Mouse (Mus musculus) ovary, postnatal 10 days (tissue): ENCODE measurements around the gene Gpr142.

Experiments
- DNase-seq: peaks from one replicate; pipeline ENCODE4 v3.0.0; 2022; ENCODE audit warnings: low spot score

Gene Gpr142

GRCm38 (mm10) chr11:114844464-114845220, 45.9 kb downstream of the Gpr142 start:
- DNase-seq, result no peak

GRCm38 (mm10) chr11:114846336-114846735, 47.6 kb downstream of the Gpr142 start:
- no peak for DNase-seq

DNA sequence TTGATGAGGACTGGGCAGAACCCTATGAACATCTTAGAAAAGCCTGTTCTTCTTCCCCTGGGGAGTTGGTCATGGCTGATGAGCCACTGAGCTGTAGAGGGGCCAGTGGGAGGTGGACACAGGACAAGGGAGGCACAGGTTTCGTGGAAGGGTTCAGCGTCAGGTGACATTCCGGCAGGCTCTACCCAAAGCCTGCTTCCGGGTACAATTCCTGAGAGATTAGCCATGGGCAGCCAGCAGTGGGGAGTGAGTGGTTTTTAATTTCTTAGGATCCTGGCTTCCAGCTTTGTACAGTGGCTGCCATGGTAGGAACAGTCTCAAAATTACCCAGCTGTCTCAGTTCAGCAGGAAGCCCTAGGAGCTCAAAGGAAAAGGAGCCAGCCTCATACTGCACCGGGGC, 48.3 kb downstream of the Gpr142 start:
- no peak for DNase-seq

- DNase-seq, result no peak
These were observed 50.8 kb downstream of the Gpr142 start for GRCm38 (mm10) chr11:114849572-114849971.

- DNase-seq, result no peak
These were observed 51.3 kb downstream of the Gpr142 start for GRCm38 (mm10) chr11:114850066-114850451.

DNA sequence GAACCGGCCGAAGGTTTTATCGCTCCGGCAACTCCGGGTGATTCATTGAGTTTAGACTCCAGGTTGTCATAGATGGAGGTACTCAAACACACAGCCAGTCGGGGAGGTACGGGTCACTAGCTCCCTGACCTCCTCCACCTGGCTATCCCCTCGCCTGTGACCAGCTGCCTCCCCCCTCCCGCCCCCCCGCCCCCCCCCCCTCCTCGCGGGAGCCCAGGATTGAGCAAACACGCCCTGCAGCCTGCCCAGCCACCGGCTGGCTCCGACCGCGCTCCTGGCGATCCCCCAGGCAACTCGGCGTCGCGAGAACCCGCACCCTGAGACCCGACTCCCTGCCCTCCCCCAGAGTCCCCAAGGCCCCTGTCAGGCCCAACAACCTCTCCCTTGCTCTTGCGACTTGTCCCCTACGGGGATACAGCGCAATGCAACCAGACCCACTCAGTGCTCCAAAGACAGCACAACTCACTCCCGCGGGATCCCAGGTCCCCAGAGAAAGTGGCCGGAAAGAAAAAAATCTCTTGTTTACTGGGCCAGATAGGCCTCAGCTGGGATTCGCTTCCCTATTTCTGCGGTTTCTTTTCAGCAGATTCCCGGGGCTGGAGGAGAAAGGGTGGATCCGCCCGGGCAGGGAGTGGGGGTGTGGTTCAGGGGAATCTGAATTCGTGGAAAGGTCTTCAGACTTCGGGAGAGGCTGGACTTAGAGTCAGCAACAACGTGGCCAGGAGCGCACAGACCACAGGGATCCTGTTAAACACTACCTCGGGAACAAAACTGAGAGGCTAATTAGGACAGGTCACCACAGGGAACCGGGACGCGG, 51.9 kb downstream of the Gpr142 start, which contains the start of gene Gprc5c:
Gene Gprc5c (plus strand): TSS at position 701 of the 817 bp plus-strand sequence.
- DNase-seq, result peak; percentile 42

GRCm38 (mm10) chr11:114851269-114851607, 52.5 kb downstream of the Gpr142 start:
- no peak for DNase-seq

DNA sequence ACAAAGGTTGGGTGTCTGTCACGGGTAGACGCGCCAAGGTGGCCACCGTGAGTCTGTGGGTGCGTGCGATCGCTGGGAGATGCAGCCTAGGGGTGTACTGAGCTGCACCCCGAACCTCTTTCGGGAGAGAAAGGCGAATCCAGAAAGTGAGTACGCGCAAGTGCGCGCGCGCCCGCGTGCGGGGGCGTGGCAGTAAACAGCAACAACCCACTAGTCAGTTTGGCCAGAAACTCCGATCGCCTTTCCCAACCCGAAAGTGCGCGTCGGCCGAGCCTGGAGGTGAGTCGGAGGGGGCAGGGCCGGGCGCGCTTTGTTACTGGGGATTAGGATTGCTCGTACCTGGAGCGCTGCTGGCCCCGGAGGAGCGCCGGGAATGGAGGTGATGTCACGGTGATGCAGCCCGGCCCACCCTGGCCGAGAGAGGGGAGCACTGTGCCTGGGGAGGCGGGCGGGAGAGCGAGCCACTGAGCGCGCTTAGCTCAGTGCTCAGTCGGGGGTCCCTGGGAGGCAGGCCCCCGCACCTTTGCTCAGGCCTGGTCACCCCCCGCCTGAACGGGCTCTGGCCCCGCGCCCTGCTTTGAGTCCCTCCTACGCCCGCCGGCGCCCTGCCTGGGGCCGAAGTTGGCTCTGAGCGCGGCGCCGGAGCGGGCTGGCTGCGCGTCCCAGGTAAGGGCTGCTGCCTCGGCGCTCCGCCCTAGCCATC, 53.0 kb downstream of the Gpr142 start:
- peak; percentile 69 for DNase-seq

DNA sequence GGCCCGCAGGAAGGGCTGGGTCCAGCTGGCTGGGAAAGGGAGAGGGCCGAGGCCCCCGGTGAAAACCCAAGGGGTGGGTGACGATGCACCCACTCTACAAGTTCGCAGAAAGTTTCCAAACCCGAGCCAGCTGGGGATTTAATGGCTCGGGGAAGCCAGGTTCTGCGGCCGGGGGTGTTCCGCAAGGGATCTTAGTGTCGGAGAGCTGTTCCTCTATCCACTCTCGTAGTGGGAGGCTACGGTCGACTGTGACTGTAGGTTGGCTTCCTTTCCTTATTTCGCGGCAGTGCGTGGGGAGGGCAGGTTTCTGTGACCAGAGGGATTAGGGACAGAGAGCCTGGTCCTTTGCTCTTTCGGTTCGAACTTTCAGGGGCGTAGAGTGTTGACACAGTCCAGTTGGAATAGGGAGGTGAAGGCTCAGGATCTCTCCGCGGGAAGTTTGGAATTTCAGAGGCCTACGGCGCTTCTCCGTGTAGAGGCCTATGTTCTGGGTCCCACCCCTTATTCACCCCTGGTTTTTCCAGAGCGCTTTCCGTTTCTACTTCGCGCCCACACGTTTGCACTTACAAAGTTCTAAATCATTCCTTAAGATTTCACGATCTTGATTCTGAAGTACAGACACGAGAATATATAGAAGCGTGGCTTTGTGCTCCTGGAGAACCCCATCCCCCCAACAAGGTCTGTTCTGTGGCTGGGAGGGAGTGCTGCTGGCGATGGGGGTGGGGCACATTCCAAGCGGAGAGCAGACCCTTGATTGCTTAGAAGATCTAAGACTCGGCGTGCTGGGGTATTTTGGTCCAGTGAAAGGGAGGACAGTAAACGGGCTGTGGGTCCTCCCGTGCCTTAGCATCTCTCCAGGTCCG, 53.8 kb downstream of the Gpr142 start:
- no peak for DNase-seq

- no peak for DNase-seq
These were observed 54.6 kb downstream of the Gpr142 start for GRCm38 (mm10) chr11:114853174-114853838.

DNA sequence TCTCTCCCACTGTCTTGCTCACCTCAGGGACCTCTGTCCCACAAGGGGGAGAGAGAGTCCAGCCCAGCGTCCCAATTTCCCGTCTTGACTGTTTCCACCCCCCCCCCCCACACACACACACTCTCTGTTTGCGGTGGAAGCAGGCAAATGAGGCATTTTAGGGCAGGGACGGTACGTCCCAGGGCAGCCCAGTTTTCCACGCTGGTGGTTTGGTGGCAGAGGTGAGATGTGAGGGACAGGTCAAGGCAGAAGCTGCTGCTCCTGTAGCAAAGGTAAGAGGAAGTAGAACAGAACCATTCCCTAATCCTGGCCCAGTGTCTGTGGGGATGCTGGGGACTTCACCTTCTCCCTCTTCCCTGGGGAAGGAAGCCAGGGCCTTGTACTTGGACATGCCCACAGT, 55.9 kb downstream of the Gpr142 start:
- DNase-seq, result no peak

GRCm38 (mm10) chr11:114856125-114856524, 57.4 kb downstream of the Gpr142 start:
- no peak for DNase-seq
